Mouse (Mus musculus): ENCODE measurements at regions not wholly inside any gene's neighbourhood (a gene's known extent, or its start where the extent isn't known, plus 50 kb on each side); places are given as distances from the start of the nearest gene placed in this dataset.
A peak's percentile ranks its signal among the peaks of the same experiment; 100 is the strongest.

GRCm38 (mm10) chr19:56039091-56040004, 247.6 kb upstream of the Habp2 start:
- no peak for DNase-seq (ENCODE audit: low spot score)

DNA sequence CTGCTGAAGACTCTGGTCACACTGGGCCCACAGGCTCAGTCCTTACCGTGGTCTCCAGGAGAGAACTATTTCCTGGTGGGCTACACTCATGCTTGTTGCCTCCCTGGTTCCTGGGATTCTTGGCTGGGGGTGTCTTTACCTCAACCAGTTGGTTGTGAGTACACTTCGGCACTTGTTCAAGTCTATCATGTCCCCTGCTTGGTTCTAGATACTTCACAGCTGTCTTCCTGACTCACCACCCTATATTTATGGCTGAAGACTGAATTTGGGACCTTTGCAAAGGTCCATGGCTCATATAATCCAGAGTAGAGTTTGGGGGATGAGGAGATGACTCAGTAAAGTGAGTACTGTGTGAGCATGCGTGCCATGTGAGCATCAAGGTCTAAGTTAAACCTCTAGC, 245.0 kb upstream of the Habp2 start:
- DNase-seq (ENCODE audit: low spot score): no peak

GRCm38 (mm10) chr19:56046784-56047390, 240.1 kb upstream of the Habp2 start:
- DNase-seq (ENCODE audit: low spot score): no peak

- no peak for DNase-seq (ENCODE audit: low spot score)
Observed at GRCm38 (mm10) chr19:56054186-56054585, 232.8 kb upstream of the Habp2 start.

DNA sequence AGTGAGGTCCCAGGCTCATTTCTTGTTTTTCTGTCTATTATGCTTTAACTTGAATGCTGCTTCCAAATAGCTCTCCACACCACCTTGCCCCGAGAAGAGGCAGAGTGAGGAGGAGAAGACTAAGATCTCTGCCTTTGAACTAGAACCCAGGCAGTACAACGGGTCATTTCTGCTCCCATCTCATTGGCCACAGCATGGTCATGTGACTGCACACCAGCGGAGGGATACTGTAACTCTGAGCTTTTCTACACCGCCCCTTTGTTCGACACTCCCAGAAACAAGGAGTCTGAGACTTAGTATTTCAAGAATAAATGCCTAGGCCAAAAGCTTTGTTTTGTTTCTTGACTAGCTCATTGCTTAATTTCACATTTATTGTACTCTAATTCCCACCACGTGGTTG, 230.5 kb upstream of the Habp2 start:
- DNase-seq (ENCODE audit: low spot score): no peak

DNA sequence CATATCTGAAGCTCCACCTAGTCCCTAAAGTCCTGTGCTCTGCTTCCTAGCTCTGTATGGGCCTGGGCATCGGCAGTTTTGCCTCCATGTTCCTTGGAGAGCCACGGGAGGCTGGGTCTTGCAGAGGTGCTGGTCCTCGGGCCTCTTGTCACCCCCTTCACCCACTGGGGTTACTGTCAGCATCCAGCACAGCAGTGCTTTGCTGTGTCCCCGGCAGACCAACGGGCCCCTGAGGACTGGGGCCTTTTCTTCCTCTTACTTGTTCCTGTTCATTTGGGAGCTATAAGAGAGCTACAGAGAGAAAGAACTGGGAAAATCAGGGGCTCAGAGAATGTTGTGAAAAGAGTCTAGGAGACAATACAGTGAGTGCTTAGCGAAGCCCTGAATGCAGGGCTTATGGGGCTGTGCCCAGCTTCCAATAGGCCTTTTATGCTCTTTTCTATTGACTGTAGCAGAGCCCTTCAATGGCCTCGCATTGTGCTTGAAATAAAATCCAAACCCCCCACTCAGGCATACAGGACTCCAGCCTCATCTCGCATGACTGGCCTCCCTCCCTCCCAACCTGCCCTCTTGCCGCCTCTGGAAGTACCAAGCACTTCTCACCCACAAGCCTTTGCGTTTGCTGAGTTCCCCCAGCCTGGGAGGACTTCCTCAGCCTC, 224.9 kb upstream of the Habp2 start:
- peak; percentile 81 for DNase-seq (ENCODE audit: low spot score)

GRCm38 (mm10) chr19:56063099-56063498, 223.8 kb upstream of the Habp2 start:
- no peak for DNase-seq (ENCODE audit: low spot score)

GRCm38 (mm10) chr19:56065730-56066129, 221.2 kb upstream of the Habp2 start:
- DNase-seq (ENCODE audit: low spot score): no peak

DNA sequence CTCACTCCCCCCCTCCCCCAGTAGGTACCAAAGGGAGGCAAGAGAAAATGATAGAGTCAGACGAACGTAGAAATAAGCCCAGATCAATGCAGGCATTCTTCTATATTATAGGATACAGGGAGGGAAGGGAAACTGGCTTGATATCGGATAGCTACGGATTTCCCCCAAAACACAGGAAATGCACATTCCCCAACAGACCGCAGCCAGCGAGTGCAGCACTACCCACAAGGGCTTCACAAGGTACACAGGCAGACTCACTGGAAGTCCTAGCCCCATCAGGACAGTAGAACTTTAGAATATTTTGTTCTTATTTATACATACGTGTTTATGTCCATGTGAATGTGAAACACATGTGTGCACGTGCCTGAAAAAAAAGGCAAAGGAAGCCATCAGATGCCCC, 218.8 kb upstream of the Habp2 start:
- no peak for DNase-seq (ENCODE audit: low spot score)

- no peak for DNase-seq (ENCODE audit: low spot score)
Observed at GRCm38 (mm10) chr19:56068854-56069253, 218.1 kb upstream of the Habp2 start.

- DNase-seq (ENCODE audit: low spot score): peak; percentile 66
Observed at GRCm38 (mm10) chr19:56069266-56069665, 217.7 kb upstream of the Habp2 start.

DNA sequence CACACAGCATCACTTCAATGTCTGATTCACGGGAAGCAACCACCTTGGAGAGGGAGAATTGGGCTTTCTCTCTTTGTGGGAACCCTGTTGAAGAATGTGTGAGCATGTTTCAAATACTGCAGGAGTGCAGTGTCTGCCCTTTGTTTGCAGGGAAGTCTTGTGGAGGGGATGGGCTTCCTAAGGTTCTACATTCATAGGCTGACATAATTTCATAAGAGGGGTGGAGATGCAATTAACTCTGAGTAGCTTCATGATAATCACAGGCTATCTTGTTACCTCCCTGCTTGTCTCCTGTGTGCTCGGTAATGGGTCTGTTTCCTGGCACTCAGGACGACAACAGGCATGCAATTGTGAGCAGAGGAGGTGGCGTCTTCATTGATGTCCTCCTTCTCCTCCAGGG, 215.6 kb upstream of the Habp2 start:
- DNase-seq (ENCODE audit: low spot score): no peak

- no peak for DNase-seq (ENCODE audit: low spot score)
Observed at GRCm38 (mm10) chr19:56076128-56076527, 210.8 kb upstream of the Habp2 start.

- DNase-seq (ENCODE audit: low spot score): no peak
Observed at GRCm38 (mm10) chr19:56077491-56077890, 209.4 kb upstream of the Habp2 start.

GRCm38 (mm10) chr19:56086413-56087083, 200.4 kb upstream of the Habp2 start:
- peak; percentile 56 for DNase-seq (ENCODE audit: low spot score)

- no peak for DNase-seq (ENCODE audit: low spot score)
Observed at GRCm38 (mm10) chr19:56087127-56087526, 199.8 kb upstream of the Habp2 start.

GRCm38 (mm10) chr19:56089795-56090375, 197.1 kb upstream of the Habp2 start:
- DNase-seq (ENCODE audit: low spot score): peak; percentile 43

GRCm38 (mm10) chr19:56091581-56091980, 195.4 kb upstream of the Habp2 start:
- DNase-seq (ENCODE audit: low spot score): no peak

DNA sequence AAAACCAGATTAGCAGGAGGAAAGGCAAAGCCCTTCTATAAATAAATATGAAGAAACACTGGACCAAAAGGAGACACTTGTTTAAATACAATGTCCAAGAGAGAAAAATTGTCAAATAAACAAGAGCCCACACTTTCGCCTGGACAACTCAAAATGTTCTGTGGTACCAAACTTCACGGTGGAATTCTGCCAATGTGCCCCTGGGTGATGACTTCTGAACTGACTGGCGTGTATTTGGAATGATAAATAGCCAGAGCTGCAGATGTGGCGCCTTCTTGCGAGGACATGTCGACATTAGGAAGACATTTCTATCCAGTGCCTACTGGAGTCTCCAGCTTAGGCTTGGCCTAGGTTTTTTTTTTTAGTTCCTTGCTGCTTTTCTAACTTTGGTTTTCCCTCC, 191.1 kb upstream of the Habp2 start:
- DNase-seq (ENCODE audit: low spot score): peak; percentile 13

GRCm38 (mm10) chr19:56099725-56100124, 187.2 kb upstream of the Habp2 start:
- peak; percentile 46 for DNase-seq (ENCODE audit: low spot score)

DNA sequence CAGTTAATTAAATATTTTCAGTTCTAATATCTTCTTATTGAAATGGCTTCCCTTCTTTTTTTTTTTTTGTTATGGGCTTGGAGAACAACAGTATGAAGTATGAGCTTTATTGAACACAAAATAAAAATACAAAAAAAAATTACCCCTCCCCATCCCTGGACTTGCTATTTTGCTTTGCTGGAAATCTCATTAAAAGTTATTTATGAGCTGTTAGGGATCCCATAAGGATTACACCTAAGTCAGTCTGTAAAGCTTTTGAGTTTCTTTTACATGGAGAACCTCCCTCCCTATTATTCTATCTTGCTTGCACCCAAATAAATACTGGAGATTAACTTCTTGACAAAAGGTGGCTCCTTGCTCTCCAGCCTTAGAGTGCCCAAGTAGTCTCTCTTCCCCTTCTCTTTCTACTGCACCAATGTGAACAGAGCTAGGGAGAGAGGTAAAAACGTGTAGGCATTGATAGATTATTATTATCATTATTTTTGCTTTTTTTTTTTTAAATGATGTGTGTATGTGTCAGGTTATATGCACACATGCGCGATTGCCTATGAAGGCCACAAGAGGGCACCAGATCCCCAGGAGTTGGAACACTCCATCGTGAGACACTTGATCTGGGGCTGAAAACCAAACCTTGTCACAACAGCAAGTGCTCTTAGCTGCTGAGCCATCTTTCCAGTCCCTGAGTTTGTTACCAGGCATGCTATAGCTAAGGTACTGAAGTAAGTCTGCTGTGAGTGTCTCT, 186.6 kb upstream of the Habp2 start:
- DNase-seq (ENCODE audit: low spot score): peak; percentile 48
